Mouse (Mus musculus) gastrocnemius, adult 18-20 months (tissue): ENCODE data around the gene Insc. TPM values are rescaled to one million over a fixed set of nuclear protein-coding genes. Genes with fewer than 3 reads are reported as not detected.

Source experiments
- total RNA-seq, 2 experiments: library from RNA; stranded (reverse); gene quantifications; 2 replicates each; pipeline ENCODE4 v1.2.3; 2021

The Insc gene
- total RNA-seq, 2 experiments from 2014 or later: 0.64 to 1.5 TPM

Other genes starting within 250 kb of the Insc start
- gene Cyp2r1, start 180.7 kb upstream of the Insc start, total RNA-seq: under 1 TPM; 0.16 to 0.24 TPM
- gene Calca, start 107.3 kb upstream of the Insc start, total RNA-seq: not detected
- not detected for gene Calcb, start 25.1 kb upstream of the Insc start, total RNA-seq